Mouse (Mus musculus): Measurements from ENCODE around the gene Gng10. TPM values are rescaled to one million over a fixed set of nuclear protein-coding genes. Genes with fewer than 3 reads are reported as not detected.

The Gng10 gene
- polyA plus RNA-seq, 1 experiment = 102 TPM

DNA sequence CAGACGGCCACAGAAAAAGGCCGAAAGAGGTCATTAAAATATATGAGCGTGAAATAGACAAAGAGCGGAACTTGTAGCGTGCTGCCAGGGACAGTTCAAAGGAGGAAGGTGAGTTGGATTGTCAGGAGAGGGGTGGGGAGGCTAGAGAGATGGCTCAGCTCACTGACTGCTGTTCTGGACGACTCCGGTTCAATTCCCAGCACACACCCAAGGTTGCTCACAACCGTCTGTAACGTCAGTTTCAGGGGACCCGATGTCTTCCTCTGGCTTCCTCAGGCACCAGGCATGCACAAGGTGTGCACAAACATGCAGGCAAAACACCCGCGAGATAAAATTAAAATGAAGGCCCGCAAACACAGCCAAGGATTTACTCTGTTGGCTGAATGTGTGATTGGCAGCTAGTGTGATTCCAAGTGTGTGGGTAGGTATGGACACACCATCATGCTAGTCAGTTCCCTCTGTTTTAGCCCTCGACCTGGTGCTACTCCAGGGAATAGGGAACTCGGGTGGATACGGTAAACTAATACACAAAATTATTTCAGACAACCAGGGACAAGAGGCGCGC, 980 bp downstream of the Gng10 start:
- H3K27me3 ChIP-seq (ENCODE audit: control insufficient read depth, insufficient read depth, insufficient read length) = no peaks in the 10 kb centered on the region
- peaks cover 29% of the 10 kb centered on the region for H3K36me3 ChIP-seq (ENCODE audit: control insufficient read depth, insufficient read depth)
- H3K4me3 ChIP-seq (ENCODE audit: insufficient read depth, poor library complexity, severe bottlenecking) = peak overlapping the region; percentile 68
- peak overlapping the region; percentile 63 for H3ac ChIP-seq (ENCODE audit: control insufficient read depth, insufficient read length, low read depth)
- H3K79me2 ChIP-seq (ENCODE audit: control insufficient read depth, insufficient read depth) = peaks cover 42% of the 10 kb centered on the region
- no peak for TF ChIP-seq CEBPB (IDR thresholded peaks at IDR 0.05; ENCODE audit: low read depth)
- no peak for TF ChIP-seq FOSL1 (IDR thresholded peaks at IDR 0.05; ENCODE audit: insufficient read depth, low read length, poor library complexity, severe bottlenecking)
- no peak for TF ChIP-seq MAX (IDR thresholded peaks at IDR 0.05)
- TF ChIP-seq MYOG (IDR thresholded peaks at IDR 0.05; ENCODE audit: control insufficient read depth, extremely low read depth, insufficient read length) = no peak
- TF ChIP-seq CTCF (IDR thresholded peaks at IDR 0.05; ENCODE audit: control insufficient read depth, insufficient read depth, insufficient read length) = no peak
- no peak for TF ChIP-seq MYOD1 (IDR thresholded peaks at IDR 0.05; ENCODE audit: control insufficient read depth, insufficient read length, low read depth)
- no peak for TF ChIP-seq USF1 (IDR thresholded peaks at IDR 0.05; ENCODE audit: low read depth)
- peaks cover 25% of the 10 kb centered on the region for H3K79me3 ChIP-seq (ENCODE audit: low read depth)

DNA sequence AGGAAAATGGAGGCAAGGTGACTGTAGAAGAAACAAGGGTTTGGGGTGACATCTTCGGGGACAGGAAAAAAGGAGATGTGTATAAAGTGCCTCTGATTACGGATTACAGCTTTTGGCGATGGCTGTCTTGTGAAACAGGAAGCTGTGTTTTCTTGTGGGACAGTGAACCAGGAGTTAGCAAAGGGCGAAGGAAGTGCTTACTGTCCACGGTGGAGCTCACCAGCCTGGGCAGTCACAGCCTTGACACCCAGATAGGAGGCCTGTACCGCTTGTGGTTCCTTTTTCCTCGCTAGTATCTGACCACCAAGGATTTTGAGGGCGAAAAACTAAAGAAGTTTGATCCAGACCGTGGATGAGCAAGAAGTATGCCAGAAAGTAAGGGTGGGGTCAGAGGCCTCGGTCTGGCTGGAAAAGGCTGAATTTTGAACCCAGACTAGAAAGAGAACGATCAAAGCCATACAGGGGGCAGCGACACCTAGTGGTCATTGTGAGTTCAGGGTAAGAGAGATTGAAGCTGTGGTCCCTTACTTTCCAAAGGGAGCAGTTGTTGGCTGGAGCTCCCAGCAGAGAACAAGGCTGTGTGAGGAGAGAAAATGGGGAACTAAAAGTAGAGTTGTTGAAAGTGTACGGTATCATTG, 1.7 kb downstream of the Gng10 start:
- Histone ChIP-seq H3ac (ENCODE audit: control insufficient read depth, insufficient read length, low read depth) (peak overlapping the region; percentile 9), H3K79me2 (ENCODE audit: control insufficient read depth, insufficient read depth) (peaks cover 42% of the 10 kb centered on the region), H3K79me3 (ENCODE audit: low read depth) (peaks cover 25% of the 10 kb centered on the region), H3K4me3 (ENCODE audit: insufficient read depth, poor library complexity, severe bottlenecking) (peak overlapping the region; percentile 68), H3K27me3 (ENCODE audit: control insufficient read depth, insufficient read depth, insufficient read length) (no peaks in the 10 kb centered on the region), H3K36me3 (ENCODE audit: control insufficient read depth, insufficient read depth) (peaks cover 36% of the 10 kb centered on the region)
- TF ChIP-seq CTCF (IDR thresholded peaks at IDR 0.05; ENCODE audit: control insufficient read depth, insufficient read depth, insufficient read length) = peak; percentile 68
- TF ChIP-seq USF1 (IDR thresholded peaks at IDR 0.05; ENCODE audit: low read depth) = no peak

DNA sequence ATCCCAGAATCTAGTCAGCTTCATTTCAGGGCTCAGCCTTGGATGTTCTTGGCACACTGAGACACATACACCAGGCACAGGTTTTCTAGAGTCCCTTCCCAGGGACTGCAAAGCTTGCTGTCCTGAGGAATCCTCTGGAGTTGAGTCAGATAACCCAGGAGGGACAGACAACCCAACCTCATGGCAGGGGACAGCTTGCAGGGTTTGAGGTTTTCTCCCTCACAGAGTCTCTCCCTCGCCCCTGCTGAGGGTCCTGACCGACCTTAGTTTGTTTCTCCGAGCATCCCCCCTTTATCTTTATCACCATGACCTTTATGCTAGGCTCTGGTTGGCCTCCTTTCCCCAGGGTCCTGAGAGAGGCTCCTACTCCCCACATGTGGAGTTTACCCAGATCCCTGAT, 2.6 kb downstream of the Gng10 start:
- Histone ChIP-seq H3K79me2 (ENCODE audit: control insufficient read depth, insufficient read depth) (peaks cover 42% of the 10 kb centered on the region), H3K27me3 (ENCODE audit: control insufficient read depth, insufficient read depth, insufficient read length) (no peaks in the 10 kb centered on the region), H3K79me3 (ENCODE audit: low read depth) (peaks cover 25% of the 10 kb centered on the region), H3ac (ENCODE audit: control insufficient read depth, insufficient read length, low read depth) (no peak overlapping the region), H3K4me3 (ENCODE audit: insufficient read depth, poor library complexity, severe bottlenecking) (no peak overlapping the region), H3K36me3 (ENCODE audit: control insufficient read depth, insufficient read depth) (peaks cover 45% of the 10 kb centered on the region)
- TF ChIP-seq CEBPB (IDR thresholded peaks at IDR 0.05; ENCODE audit: low read depth) = no peak
- TF ChIP-seq MAX (IDR thresholded peaks at IDR 0.05) = no peak
- TF ChIP-seq MYOD1 (IDR thresholded peaks at IDR 0.05; ENCODE audit: control insufficient read depth, insufficient read length, low read depth) = no peak
- no peak for TF ChIP-seq MYOG (IDR thresholded peaks at IDR 0.05; ENCODE audit: control insufficient read depth, extremely low read depth, insufficient read length)
- TF ChIP-seq CTCF (IDR thresholded peaks at IDR 0.05; ENCODE audit: control insufficient read depth, insufficient read depth, insufficient read length) = no peak

DNA sequence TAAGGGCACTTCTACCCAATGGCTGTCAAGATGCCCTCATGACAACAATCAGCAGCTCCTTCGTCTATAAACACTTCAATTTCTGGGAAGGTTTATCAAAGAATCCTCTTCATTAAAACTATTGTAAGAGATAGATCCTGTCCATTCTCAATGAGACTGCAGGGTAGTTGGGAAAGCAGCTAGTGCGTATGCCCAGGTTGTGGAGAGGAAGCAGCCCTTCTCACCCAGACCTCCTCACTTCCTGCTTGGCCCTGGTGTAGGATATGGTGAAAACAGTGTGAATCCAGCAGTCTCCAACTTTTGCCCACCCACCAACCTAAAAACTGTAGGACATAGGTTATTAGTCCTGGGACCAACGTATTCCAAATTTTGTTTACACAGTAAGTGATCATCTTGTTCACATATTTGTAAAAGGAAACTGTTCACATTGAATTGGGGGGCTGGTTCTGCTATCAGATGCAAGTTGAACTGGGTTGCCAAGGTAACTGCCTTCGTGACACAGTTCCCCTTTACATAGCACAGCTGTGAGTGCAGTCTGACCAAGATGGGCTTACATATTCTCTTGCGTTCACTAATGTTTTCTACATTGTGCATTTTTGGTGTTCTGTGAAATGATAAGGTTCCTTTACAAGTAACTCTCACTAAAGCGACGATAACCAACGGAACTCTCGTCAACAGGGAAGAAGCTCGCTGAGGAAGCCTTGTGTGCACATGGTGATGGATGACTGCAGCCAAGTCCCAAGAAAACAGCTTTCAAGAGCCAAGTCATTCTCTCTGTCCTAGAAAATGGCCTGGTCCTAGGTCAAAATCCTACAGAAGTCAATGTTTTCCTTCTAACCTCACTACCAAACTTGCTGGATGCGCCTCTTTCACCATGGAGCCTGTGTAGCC, 5.8 kb downstream of the Gng10 start:
- peaks cover 38% of the 10 kb centered on the region for H3K79me2 ChIP-seq (ENCODE audit: control insufficient read depth, insufficient read depth)
- H3ac ChIP-seq (ENCODE audit: control insufficient read depth, insufficient read length, low read depth) = no peak overlapping the region
- TF ChIP-seq MYOG (IDR thresholded peaks at IDR 0.05; ENCODE audit: control insufficient read depth, extremely low read depth, insufficient read length) (no peak), USF1 (IDR thresholded peaks at IDR 0.05; ENCODE audit: low read depth) (no peak), FOSL1 (IDR thresholded peaks at IDR 0.05; ENCODE audit: insufficient read depth, low read length, poor library complexity, severe bottlenecking) (no peak), MYOD1 (IDR thresholded peaks at IDR 0.05; ENCODE audit: control insufficient read depth, insufficient read length, low read depth) (no peak), CEBPB (IDR thresholded peaks at IDR 0.05; ENCODE audit: low read depth) (no peak)
- H3K27me3 ChIP-seq (ENCODE audit: control insufficient read depth, insufficient read depth, insufficient read length) = no peaks in the 10 kb centered on the region
- peaks cover 52% of the 10 kb centered on the region for H3K36me3 ChIP-seq (ENCODE audit: control insufficient read depth, insufficient read depth)
- H3K4me3 ChIP-seq (ENCODE audit: insufficient read depth, poor library complexity, severe bottlenecking) = no peak overlapping the region
- peaks cover 24% of the 10 kb centered on the region for H3K79me3 ChIP-seq (ENCODE audit: low read depth)

DNA sequence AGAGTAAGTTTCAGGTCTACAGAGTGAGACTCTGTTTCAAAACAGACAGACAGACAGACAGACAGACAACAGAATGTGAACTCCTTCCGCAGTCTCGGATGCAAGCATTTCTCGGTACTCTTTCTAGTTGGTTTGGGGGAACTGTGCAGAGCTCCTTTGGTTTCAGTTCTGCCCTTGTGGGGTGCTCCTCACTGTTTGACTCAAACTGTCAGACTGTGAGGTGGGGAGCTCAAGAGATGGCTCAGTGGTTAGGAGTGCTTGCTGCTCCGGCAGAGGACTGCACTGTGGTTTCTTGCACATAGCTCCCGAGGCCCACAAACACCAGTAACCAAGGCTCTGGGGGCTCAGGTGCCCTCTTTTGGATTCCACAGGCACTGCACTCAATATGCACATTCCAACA, 8.2 kb downstream of the Gng10 start:
- TF ChIP-seq FOSL1 (IDR thresholded peaks at IDR 0.05; ENCODE audit: insufficient read depth, low read length, poor library complexity, severe bottlenecking) = no peak
- TF ChIP-seq CTCF (IDR thresholded peaks at IDR 0.05; ENCODE audit: control insufficient read depth, insufficient read depth, insufficient read length) = no peak
- TF ChIP-seq USF1 (IDR thresholded peaks at IDR 0.05; ENCODE audit: low read depth) = no peak
- no peak for TF ChIP-seq MAX (IDR thresholded peaks at IDR 0.05)
- TF ChIP-seq MYOG (IDR thresholded peaks at IDR 0.05; ENCODE audit: control insufficient read depth, extremely low read depth, insufficient read length) = no peak
- TF ChIP-seq CEBPB (IDR thresholded peaks at IDR 0.05; ENCODE audit: low read depth) = no peak
- TF ChIP-seq MYOD1 (IDR thresholded peaks at IDR 0.05; ENCODE audit: control insufficient read depth, insufficient read length, low read depth) = no peak
- no peaks in the 10 kb centered on the region for H3K27me3 ChIP-seq (ENCODE audit: control insufficient read depth, insufficient read depth, insufficient read length)
- H3K4me3 ChIP-seq (ENCODE audit: insufficient read depth, poor library complexity, severe bottlenecking) = no peak overlapping the region
- no peak overlapping the region for H3ac ChIP-seq (ENCODE audit: control insufficient read depth, insufficient read length, low read depth)
- H3K79me2 ChIP-seq (ENCODE audit: control insufficient read depth, insufficient read depth) = peaks cover 14% of the 10 kb centered on the region
- H3K79me3 ChIP-seq (ENCODE audit: low read depth) = peaks cover 9% of the 10 kb centered on the region
- H3K36me3 ChIP-seq (ENCODE audit: control insufficient read depth, insufficient read depth) = peaks cover 48% of the 10 kb centered on the region

Measured in C2C12 (cell line).